Mouse (Mus musculus) neural tube, embryonic 11.5 days (tissue): Measurements from ENCODE around the gene Rab3a. TPM values are rescaled to one million over a fixed set of nuclear protein-coding genes. Genes with fewer than 3 reads are reported as not detected.

Experiments
- ATAC-seq: fragments of 200-750 bp; cut with Nextera tagmentation; 2 replicates; pipeline ENCODE4 v1.8.0; 2017; ENCODE audit warnings: moderate number of reproducible peaks, mild to moderate bottlenecking, moderate TSS enrichment, moderate library complexity; ENCODE audit not compliant: insufficient read depth, low FRiP score, low TSS enrichment
- DNase-seq: peaks from one replicate; pipeline ENCODE4 v3.0.0-alpha.2; 2015; ENCODE audit warnings: low spot score
- H3K27ac ChIP-seq: fragments of 300-500 bp; sonication (generic); 2 replicates; pipeline ENCODE4 v1.5.1; 2014; ENCODE audit warnings: low read depth, mild to moderate bottlenecking, low read length
- H3K27me3 ChIP-seq: fragments of 300-500 bp; sonication (generic); 2 replicates; pipeline ENCODE4 v1.6.1; 2014; ENCODE audit warnings: mild to moderate bottlenecking, low read length, mixed read lengths; ENCODE audit not compliant: control insufficient read depth, insufficient read depth
- H3K36me3 ChIP-seq: fragments of 300-500 bp; sonication (generic); 2 replicates; pipeline ENCODE4 v1.6.1; 2014; ENCODE audit warnings: mild to moderate bottlenecking, low read length, moderate library complexity, mixed read lengths; ENCODE audit not compliant: control insufficient read depth, insufficient read depth
- H3K4me1 ChIP-seq: fragments of 300-500 bp; sonication (generic); 2 replicates; pipeline ENCODE4 v1.6.1; 2014; ENCODE audit warnings: low read length, mixed read lengths; ENCODE audit not compliant: control insufficient read depth, insufficient read depth
- H3K4me2 ChIP-seq: fragments of 300-500 bp; sonication (generic); 2 replicates; pipeline ENCODE4 v1.6.1; 2014; ENCODE audit warnings: low read depth, mild to moderate bottlenecking, moderate library complexity
- H3K4me3 ChIP-seq: fragments of 300-500 bp; sonication (generic); 2 replicates; pipeline ENCODE4 v1.5.1; 2014; ENCODE audit warnings: low read depth, low read length
- H3K9ac ChIP-seq: fragments of 300-500 bp; sonication (generic); 2 replicates; pipeline ENCODE4 v1.6.1; 2014; ENCODE audit warnings: mild to moderate bottlenecking, low read length
- H3K9me3 ChIP-seq: fragments of 300-500 bp; sonication (generic); 2 replicates; pipeline ENCODE4 v1.6.1; 2016; ENCODE audit warnings: low read length; ENCODE audit not compliant: control insufficient read depth
- WGBS: fragments of 180-500 bp; shearing (Covaris S2); extraction: QIAGEN DNeasy Blood & Tissue Kit; methylation state at CpG from one replicate; pipeline ENCODE4 v1.1.7; 2014; 5-methylcytosine and 5-hydroxymethylcytosine counted together
- polyA plus RNA-seq: library from polyadenylated mRNA; unstranded; fragments of >200 nt; fragmentation: Nextera tagmentation; extraction: Ambion mirVana; gene quantifications from 2 replicates; pipeline ENCODE4 v1.2.1, GENCODE M21; 2014

Rab3a gene
- polyA plus RNA-seq, 1 experiment from 2014 or later = 111 TPM

- Histone ChIP-seq H3K4me3 (no peak overlapping the region), H3K9ac (no peak overlapping the region), H3K9me3 (no peaks in the 10 kb centered on the region), H3K4me2 (no peak overlapping the region), H3K27ac (no peak overlapping the region), H3K27me3 (peaks cover 43% of the 10 kb centered on the region), H3K36me3 (no peaks in the 10 kb centered on the region), H3K4me1 (peaks cover 15% of the 10 kb centered on the region)
- WGBS = 54% methylated on average over 11 of the region's 11 CpGs
- DNase-seq (peak; percentile 8), ATAC-seq (no peak)
Measured at GRCm38 (mm10) chr8:70744806-70745205, 9.7 kb upstream of the Rab3a start.

GRCm38 (mm10) chr8:70745691-70746220, 8.7 kb upstream of the Rab3a start:
- WGBS = 53% methylated on average over 19 of the region's 19 CpGs
- H3K27me3 ChIP-seq = peaks cover 43% of the 10 kb centered on the region
- no peak overlapping the region for H3K4me3 ChIP-seq
- DNase-seq = peak; percentile 5
- peaks cover 15% of the 10 kb centered on the region for H3K4me1 ChIP-seq
- H3K27ac ChIP-seq = no peak overlapping the region
- H3K9ac ChIP-seq = no peak overlapping the region
- no peaks in the 10 kb centered on the region for H3K9me3 ChIP-seq
- ATAC-seq = no peak
- H3K4me2 ChIP-seq = no peak overlapping the region
- no peaks in the 10 kb centered on the region for H3K36me3 ChIP-seq

GRCm38 (mm10) chr8:70746676-70747075, 7.8 kb upstream of the Rab3a start:
- Histone ChIP-seq H3K4me3 (no peak overlapping the region), H3K27ac (no peak overlapping the region), H3K9me3 (no peaks in the 10 kb centered on the region), H3K9ac (no peak overlapping the region), H3K27me3 (peaks cover 42% of the 10 kb centered on the region), H3K4me1 (peaks cover 15% of the 10 kb centered on the region), H3K36me3 (no peaks in the 10 kb centered on the region), H3K4me2 (no peak overlapping the region)
- WGBS = 78% methylated on average over 9 of the region's 9 CpGs
- ATAC-seq (no peak), DNase-seq (peak; percentile 8)

- Histone ChIP-seq H3K27ac (no peak overlapping the region), H3K36me3 (no peaks in the 10 kb centered on the region), H3K27me3 (peaks cover 35% of the 10 kb centered on the region), H3K9ac (no peak overlapping the region), H3K9me3 (no peaks in the 10 kb centered on the region), H3K4me1 (peaks cover 15% of the 10 kb centered on the region), H3K4me3 (no peak overlapping the region), H3K4me2 (no peak overlapping the region)
- WGBS = 87% methylated on average over 18 of the region's 18 CpGs
- no peak for ATAC-seq
- peak; percentile 8 for DNase-seq
Measured at GRCm38 (mm10) chr8:70747211-70747890, 7.1 kb upstream of the Rab3a start.

- no peak for DNase-seq
- Histone ChIP-seq H3K9me3 (no peaks in the 10 kb centered on the region), H3K36me3 (no peaks in the 10 kb centered on the region), H3K27me3 (peaks cover 24% of the 10 kb centered on the region), H3K4me2 (no peak overlapping the region), H3K4me1 (peaks cover 7% of the 10 kb centered on the region), H3K27ac (no peak overlapping the region), H3K9ac (no peak overlapping the region), H3K4me3 (no peak overlapping the region)
- 91% methylated on average over 23 of the region's 23 CpGs for WGBS
- no peak for ATAC-seq
Measured at GRCm38 (mm10) chr8:70748246-70749096, 6.0 kb upstream of the Rab3a start.

- H3K27ac ChIP-seq = no peak overlapping the region
- no peak for ATAC-seq
- H3K4me1 ChIP-seq = peaks cover under 1% of the 10 kb centered on the region; the same call in 1 of the 2 replicates
- H3K4me3 ChIP-seq = no peak overlapping the region
- peaks cover 17% of the 10 kb centered on the region for H3K27me3 ChIP-seq
- peak; percentile 7 for DNase-seq
- no peaks in the 10 kb centered on the region for H3K9me3 ChIP-seq
- H3K9ac ChIP-seq = no peak overlapping the region
- WGBS = 80% methylated on average over 19 of the region's 19 CpGs
- H3K4me2 ChIP-seq = no peak overlapping the region
- no peaks in the 10 kb centered on the region for H3K36me3 ChIP-seq
Measured at GRCm38 (mm10) chr8:70749097-70749674, 5.3 kb upstream of the Rab3a start.

- Histone ChIP-seq H3K27ac (no peak overlapping the region), H3K9ac (no peak overlapping the region), H3K36me3 (no peaks in the 10 kb centered on the region), H3K4me2 (no peak overlapping the region), H3K9me3 (no peaks in the 10 kb centered on the region), H3K4me3 (no peak overlapping the region), H3K27me3 (peaks cover 9% of the 10 kb centered on the region), H3K4me1 (peaks cover 3% of the 10 kb centered on the region; the same call in 1 of the 2 replicates)
- DNase-seq = peak; percentile 10
- ATAC-seq = no peak
- WGBS = 84% methylated on average over 13 of the region's 13 CpGs
Measured at GRCm38 (mm10) chr8:70750128-70750680, 4.3 kb upstream of the Rab3a start.

- peaks cover 4% of the 10 kb centered on the region; the same call in 1 of the 2 replicates for H3K4me1 ChIP-seq
- H3K9me3 ChIP-seq = no peaks in the 10 kb centered on the region
- no peaks in the 10 kb centered on the region for H3K36me3 ChIP-seq
- H3K27me3 ChIP-seq = no peaks in the 10 kb centered on the region
- no peak overlapping the region for H3K9ac ChIP-seq
- no peak for ATAC-seq
- DNase-seq = peak; percentile 75
- peak overlapping the region; percentile 15; the same call in 1 of the 2 replicates for H3K27ac ChIP-seq
- H3K4me3 ChIP-seq = no peak overlapping the region
- WGBS = 32% methylated on average over 11 of the region's 11 CpGs
- no peak overlapping the region for H3K4me2 ChIP-seq
Measured at GRCm38 (mm10) chr8:70752000-70752764, 2.3 kb upstream of the Rab3a start.
